Mouse (Mus musculus) midbrain, embryonic 11.5 days (tissue): Measurements from ENCODE around the gene Mns1. TPM values are rescaled to one million over a fixed set of nuclear protein-coding genes. Genes with fewer than 3 reads are reported as not detected.

Experiments
- ATAC-seq: fragments of 200-750 bp; cut with Nextera tagmentation; 2 replicates; pipeline ENCODE4 v1.8.0; 2017; ENCODE audit warnings: moderate TSS enrichment, moderate library complexity; ENCODE audit not compliant: low FRiP score
- DNase-seq: peaks from one replicate; pipeline ENCODE4 v3.0.0; 2015; ENCODE audit warnings: low spot score; ENCODE audit errors: missing footprints
- H3K27ac ChIP-seq: fragments of 300-500 bp; sonication (generic); 2 replicates; pipeline ENCODE4 v1.5.1; 2014; ENCODE audit warnings: low read depth, low read length
- H3K27me3 ChIP-seq: fragments of 300-500 bp; sonication (generic); 2 replicates; pipeline ENCODE4 v1.6.1; 2014; ENCODE audit warnings: mild to moderate bottlenecking, low read length, moderate library complexity, mixed read lengths; ENCODE audit not compliant: control insufficient read depth, insufficient read depth
- H3K36me3 ChIP-seq: fragments of 300-500 bp; sonication (generic); 2 replicates; pipeline ENCODE4 v1.6.1; 2014; ENCODE audit warnings: mild to moderate bottlenecking, low read length, moderate library complexity, mixed read lengths; ENCODE audit not compliant: control insufficient read depth, insufficient read depth
- H3K4me1 ChIP-seq: fragments of 300-500 bp; sonication (generic); 2 replicates; pipeline ENCODE4 v1.6.1; 2014; ENCODE audit warnings: low read length; ENCODE audit not compliant: control insufficient read depth, insufficient read depth
- H3K4me2 ChIP-seq: fragments of 300-500 bp; sonication (generic); 2 replicates; pipeline ENCODE4 v1.6.1; 2014; ENCODE audit warnings: mild to moderate bottlenecking, moderate library complexity
- H3K4me3 ChIP-seq: fragments of 300-500 bp; sonication (generic); 2 replicates; pipeline ENCODE4 v1.5.1; 2014; ENCODE audit warnings: low read depth, low read length
- H3K9ac ChIP-seq: fragments of 300-500 bp; sonication (generic); 2 replicates; pipeline ENCODE4 v1.6.1; 2014; ENCODE audit warnings: low read length
- H3K9me3 ChIP-seq: fragments of 300-500 bp; sonication (generic); 2 replicates; pipeline ENCODE4 v1.6.1; 2016; ENCODE audit warnings: low read length; ENCODE audit not compliant: control insufficient read depth
- WGBS: fragments of 180-500 bp; shearing (Covaris S2); extraction: QIAGEN DNeasy Blood & Tissue Kit; methylation state at CpG from one replicate; pipeline ENCODE4 v1.1.7; 2014; 5-methylcytosine and 5-hydroxymethylcytosine counted together
- polyA plus RNA-seq: library from polyadenylated mRNA; unstranded; fragments of >200 nt; fragmentation: Nextera tagmentation; extraction: Ambion mirVana; gene quantifications from 2 replicates; pipeline ENCODE4 v1.2.1, GENCODE M21; 2014

The Mns1 gene
- polyA plus RNA-seq, 1 experiment from 2014 or later = 48.8 TPM

DNA sequence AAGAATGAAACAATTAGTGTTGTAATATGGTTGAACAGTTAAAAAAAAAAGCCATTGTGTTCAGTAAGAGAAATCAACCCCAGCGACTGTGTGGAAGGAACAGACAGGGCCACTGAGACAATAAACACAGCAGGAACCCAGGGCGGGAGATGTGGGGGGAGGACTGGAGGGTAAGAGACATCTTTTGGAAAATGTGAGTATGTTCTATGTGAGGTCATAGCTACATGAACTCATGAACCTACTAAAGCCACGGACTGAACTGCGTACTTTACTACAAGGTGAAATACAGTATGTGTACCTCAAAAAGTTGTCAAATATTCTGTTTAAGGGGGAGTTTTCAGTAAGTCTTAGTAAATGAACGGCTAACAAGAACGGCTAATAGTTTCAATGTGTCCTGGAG is 39.5 kb downstream of the Mns1 start:
- Histone ChIP-seq H3K9ac (no peak overlapping the region), H3K4me1 (no peaks in the 10 kb centered on the region), H3K4me3 (no peak overlapping the region), H3K27ac (no peak overlapping the region), H3K9me3 (no peaks in the 10 kb centered on the region), H3K4me2 (no peak overlapping the region), H3K27me3 (no peaks in the 10 kb centered on the region), H3K36me3 (peaks cover 18% of the 10 kb centered on the region)
- ATAC-seq (no peak), DNase-seq (no peak)
- WGBS = 75% methylated on average over 6 of the region's 6 CpGs

DNA sequence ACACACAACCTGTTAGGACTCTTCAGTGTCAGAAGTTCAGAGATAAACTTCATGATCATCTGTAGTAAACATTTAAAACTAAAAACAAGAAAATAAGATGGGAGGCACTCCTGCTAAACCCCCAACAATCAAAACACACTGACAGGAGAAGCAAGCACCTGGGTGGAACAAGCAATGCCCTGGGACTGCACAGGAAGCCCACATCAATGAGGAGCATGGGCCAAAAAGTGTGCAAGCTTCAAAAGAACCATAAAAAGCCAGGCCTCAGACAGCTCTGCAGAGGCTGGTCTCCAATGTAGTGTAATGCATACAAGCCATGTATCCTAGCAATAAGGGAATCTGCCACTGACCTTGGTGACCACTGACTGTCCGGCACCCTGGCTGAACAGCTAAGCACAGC is 41.5 kb downstream of the Mns1 start:
- H3K4me1 ChIP-seq = no peaks in the 10 kb centered on the region
- ATAC-seq (no peak), DNase-seq (no peak)
- no peak overlapping the region for H3K4me3 ChIP-seq
- H3K4me2 ChIP-seq = no peak overlapping the region
- H3K27ac ChIP-seq = no peak overlapping the region
- no peaks in the 10 kb centered on the region for H3K27me3 ChIP-seq
- no peak overlapping the region for H3K9ac ChIP-seq
- no peaks in the 10 kb centered on the region for H3K9me3 ChIP-seq
- H3K36me3 ChIP-seq = peaks cover 8% of the 10 kb centered on the region; the same call in 1 of the 2 replicates
- 85% methylated on average over 1 of the region's 1 CpGs for WGBS

DNA sequence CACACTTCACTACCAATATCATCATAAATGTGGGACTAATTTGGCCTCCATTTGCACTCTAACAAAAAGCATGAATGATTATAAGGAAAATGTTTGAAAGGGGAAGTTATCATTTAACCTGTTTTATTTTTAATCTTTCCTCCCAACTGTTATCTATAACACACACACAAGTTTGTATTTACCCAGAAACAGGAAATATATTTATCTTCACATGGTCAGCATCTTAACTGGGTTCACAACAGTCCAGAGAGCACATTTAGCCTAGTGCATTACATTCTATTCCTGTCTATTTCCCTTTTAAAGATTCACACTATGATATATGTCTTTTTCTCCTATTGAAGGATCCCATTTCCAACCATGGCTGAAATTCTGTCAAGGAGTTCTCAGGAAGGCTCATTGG is 50.7 kb downstream of the Mns1 start:
- ATAC-seq (no peak), DNase-seq (no peak)
- Histone ChIP-seq H3K4me3 (no peak overlapping the region), H3K9me3 (no peaks in the 10 kb centered on the region), H3K27ac (no peak overlapping the region), H3K36me3 (peaks cover 8% of the 10 kb centered on the region), H3K4me1 (peaks cover 10% of the 10 kb centered on the region), H3K9ac (no peak overlapping the region), H3K4me2 (no peak overlapping the region), H3K27me3 (no peaks in the 10 kb centered on the region)

DNA sequence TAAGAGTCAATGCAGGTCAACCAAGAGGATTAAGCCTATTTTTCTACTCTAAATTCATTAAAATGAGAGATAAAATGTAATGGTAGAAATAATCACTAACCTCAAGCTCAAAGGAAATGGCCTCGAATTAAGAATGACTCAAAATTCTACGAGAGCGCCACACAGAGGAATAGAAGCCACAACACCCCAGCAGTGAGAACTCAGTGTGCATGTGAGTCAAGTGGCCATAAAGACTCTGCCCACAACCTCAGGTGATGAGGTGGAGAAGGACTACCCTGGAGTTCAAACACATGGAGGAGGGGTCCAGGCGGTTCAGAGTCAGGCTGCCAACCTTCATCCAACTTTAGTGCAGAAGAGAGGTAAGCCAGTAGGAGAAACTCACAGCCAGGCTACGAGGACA is 51.3 kb downstream of the Mns1 start:
- Histone ChIP-seq H3K36me3 (peaks cover 8% of the 10 kb centered on the region), H3K9ac (no peak overlapping the region), H3K27ac (no peak overlapping the region), H3K4me1 (peaks cover 10% of the 10 kb centered on the region), H3K9me3 (no peaks in the 10 kb centered on the region), H3K4me3 (no peak overlapping the region), H3K4me2 (no peak overlapping the region), H3K27me3 (no peaks in the 10 kb centered on the region)
- DNase-seq = no peak
- WGBS = 88% methylated on average over 5 of the region's 5 CpGs
- no peak for ATAC-seq

DNA sequence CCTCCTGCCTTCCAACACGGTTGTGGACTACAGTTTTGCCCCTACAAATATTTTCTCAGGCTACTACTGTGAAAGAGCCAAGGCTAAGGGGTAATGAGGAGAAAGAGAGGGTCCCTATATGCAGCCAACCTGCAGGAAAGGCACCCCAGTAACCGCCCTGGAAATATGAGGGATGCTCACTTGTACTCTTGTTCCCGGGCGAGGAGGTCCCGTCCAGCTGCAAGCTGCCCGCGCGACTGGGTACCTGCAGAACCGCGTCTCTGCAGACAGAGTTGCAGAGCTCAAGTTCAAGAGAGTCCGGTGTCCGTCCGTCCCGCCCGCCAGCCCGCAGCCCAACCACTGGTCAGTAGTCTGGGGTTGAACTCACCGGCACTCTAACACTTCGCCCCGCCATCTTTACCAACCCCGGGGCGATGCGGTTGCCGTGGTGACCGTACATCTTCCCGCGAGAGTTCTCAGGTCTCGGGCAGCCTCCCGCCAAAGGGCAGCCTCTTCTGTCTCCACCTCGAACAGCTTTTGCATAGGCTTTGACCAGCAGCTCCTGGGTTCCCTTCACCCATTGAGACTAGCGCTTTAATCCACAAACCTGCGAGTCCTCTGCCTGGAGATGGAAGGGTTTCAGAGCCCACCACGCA is 53.9 kb downstream of the Mns1 start:
- under 1% methylated on average over 32 of the region's 32 CpGs for WGBS
- peak overlapping the region; percentile 77 for H3K27ac ChIP-seq
- peak overlapping the region; percentile 72 for H3K4me2 ChIP-seq
- H3K27me3 ChIP-seq = no peaks in the 10 kb centered on the region
- peaks cover 10% of the 10 kb centered on the region for H3K4me1 ChIP-seq
- ATAC-seq = peak; percentile 98
- DNase-seq = peak; percentile 99
- peaks cover 8% of the 10 kb centered on the region for H3K36me3 ChIP-seq
- peak overlapping the region; percentile 87 for H3K9ac ChIP-seq
- no peaks in the 10 kb centered on the region for H3K9me3 ChIP-seq
- H3K4me3 ChIP-seq = peak overlapping the region; percentile 79

- ATAC-seq = peak; percentile 57; the same call in 1 of the 2 replicates
- WGBS = 12% methylated on average over 6 of the region's 6 CpGs
- peak within 1 kb of the TSS; percentile 77 for H3K27ac ChIP-seq
- H3K27me3 ChIP-seq = no peaks in the 10 kb centered on the region
- 0 out of 2 replicates have a peak, but pooled peaks cover 4% of the 10 kb centered on the region for H3K36me3 ChIP-seq
- peak within 1 kb of the TSS; percentile 72 for H3K4me2 ChIP-seq
- H3K4me3 ChIP-seq = peak within 1 kb of the TSS; percentile 79
- H3K4me1 ChIP-seq = peaks cover 10% of the 10 kb centered on the region
- no peaks in the 10 kb centered on the region for H3K9me3 ChIP-seq
- DNase-seq = no peak
- H3K9ac ChIP-seq = peak within 1 kb of the TSS; percentile 87
Observed at GRCm38 (mm10) chr9:72492194-72492565, 54.4 kb downstream of the Mns1 start, which contains the start of gene Tex9. Gene Tex9 (minus strand): TSS chr9:72492212.

- no peaks in the 10 kb centered on the region for H3K36me3 ChIP-seq
- peaks cover 10% of the 10 kb centered on the region for H3K4me1 ChIP-seq
- H3K9ac ChIP-seq = no peak overlapping the region
- 82% methylated on average over 2 of the region's 2 CpGs for WGBS
- ATAC-seq (no peak), DNase-seq (no peak)
- H3K9me3 ChIP-seq = no peaks in the 10 kb centered on the region
- H3K4me3 ChIP-seq = no peak overlapping the region
- H3K27me3 ChIP-seq = no peaks in the 10 kb centered on the region
- no peak overlapping the region for H3K4me2 ChIP-seq
- H3K27ac ChIP-seq = no peak overlapping the region
Observed at GRCm38 (mm10) chr9:72493465-72493864, 55.7 kb downstream of the Mns1 start.

DNA sequence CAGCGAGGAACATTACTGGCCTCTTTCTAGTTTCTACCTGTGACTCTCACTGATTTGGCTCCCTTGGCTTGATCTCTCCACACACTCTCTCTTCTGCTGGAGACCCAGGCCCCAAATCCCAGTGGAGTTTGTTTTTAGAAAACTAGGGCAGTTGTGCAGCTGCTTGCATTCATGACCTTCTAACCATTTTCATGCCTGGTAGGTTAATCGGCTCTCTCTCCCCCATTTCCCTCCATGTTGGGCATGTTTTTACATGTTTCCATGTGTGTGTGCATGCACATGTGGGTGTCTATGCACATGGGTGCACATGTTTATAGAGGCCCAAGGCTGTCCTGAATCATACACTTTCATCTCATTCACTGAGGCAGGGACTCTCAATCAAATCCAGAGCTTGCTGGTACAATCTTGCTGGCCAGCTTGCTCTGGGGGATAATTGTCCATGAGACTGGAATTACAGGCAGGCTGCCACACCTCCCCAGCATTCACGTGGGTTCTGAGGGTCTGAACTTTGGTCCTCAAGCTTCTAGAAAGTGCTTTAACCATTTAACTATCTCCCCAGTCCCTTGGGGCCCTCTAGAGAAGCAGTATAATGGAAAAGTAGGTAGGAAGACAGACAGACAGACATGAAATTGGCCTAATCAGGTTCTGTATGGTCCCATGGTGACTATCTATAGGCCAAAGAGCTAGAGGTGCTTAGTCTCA is 56.3 kb downstream of the Mns1 start:
- H3K4me3 ChIP-seq = no peak overlapping the region
- H3K4me1 ChIP-seq = peaks cover 10% of the 10 kb centered on the region
- DNase-seq = no peak
- no peak overlapping the region for H3K4me2 ChIP-seq
- H3K36me3 ChIP-seq = no peaks in the 10 kb centered on the region
- no peak for ATAC-seq
- WGBS = 88% methylated on average over 3 of the region's 3 CpGs
- no peak overlapping the region for H3K27ac ChIP-seq
- H3K9ac ChIP-seq = no peak overlapping the region
- no peaks in the 10 kb centered on the region for H3K27me3 ChIP-seq
- no peaks in the 10 kb centered on the region for H3K9me3 ChIP-seq

DNA sequence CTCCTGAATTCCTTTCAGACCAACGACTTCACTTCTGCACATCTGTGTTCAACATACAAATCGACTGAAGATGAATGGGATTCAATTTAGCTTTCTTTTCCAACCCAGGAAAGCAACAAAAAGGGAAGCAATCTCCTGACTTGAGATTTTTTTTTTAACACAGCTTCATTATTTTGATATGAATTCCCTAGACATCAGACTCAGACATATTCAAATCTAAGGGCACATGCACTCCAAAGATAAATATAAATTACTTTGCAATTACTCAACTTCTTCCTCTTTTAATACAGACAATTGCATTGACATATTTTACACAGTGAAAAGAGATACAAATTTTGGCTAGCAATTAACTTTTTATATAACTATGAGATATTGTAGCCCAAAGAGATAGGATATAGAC is 58.9 kb downstream of the Mns1 start:
- DNase-seq (no peak), ATAC-seq (no peak)
- Histone ChIP-seq H3K36me3 (no peaks in the 10 kb centered on the region), H3K4me1 (peaks cover 5% of the 10 kb centered on the region), H3K9me3 (no peaks in the 10 kb centered on the region), H3K4me2 (no peak overlapping the region), H3K27me3 (no peaks in the 10 kb centered on the region), H3K9ac (no peak overlapping the region), H3K4me3 (no peak overlapping the region), H3K27ac (no peak overlapping the region)
- WGBS = 79% methylated on average over 2 of the region's 2 CpGs
